Comparison of ENCODE assay signal across 25 mouse cellular contexts in genomic region chr2:3690221-3690620, GRCm38 (mm10).
DNase-seq lines count a peak whose midpoint lies in the region; ATAC-seq lines count a peak whose summit lies in the region.
"Had no signal": no experiment of that assay in that cellular context is flagged by ENCODE, and none has a peak within 500 bp of the region (broad histone marks: within the 10 kb centered on the region; RNA-seq: fewer than 3 reads in every experiment).

No protein-coding gene starts in this region.

- H3K4me1 ChIP-seq in embryonic facial prominence, embryonic 10.5 days, result no peaks in the 10 kb centered on the region
- H3K4me1 ChIP-seq in embryonic facial prominence, embryonic 12.5 days, result no peaks in the 10 kb centered on the region
- no peaks in the 10 kb centered on the region for H3K4me1 ChIP-seq in embryonic facial prominence, embryonic 15.5 days
- H3K4me1 ChIP-seq: forebrain, embryonic 12.5 days had no signal

- peak; percentile 69; the same call in 1 of the 2 replicates for ATAC-seq in embryonic facial prominence, embryonic 12.5 days (ENCODE audit: insufficient number of reproducible peaks, insufficient read depth, low FRiP score, low TSS enrichment)
- ATAC-seq in embryonic facial prominence, embryonic 15.5 days (ENCODE audit: insufficient number of reproducible peaks, low FRiP score, low TSS enrichment, low read depth), result 0 out of 2 replicates have a peak, but pooled peaks have one; percentile 7
- ATAC-seq: activated CD4-positive, CD25-positive, alpha-beta regulatory T cell, adult 4 months; CD4-positive, CD25-positive, alpha-beta regulatory T cell, adult 4 months; forebrain, embryonic 14.5 days; forebrain, embryonic 16.5 days; Patski had no signal

- no peak overlapping the region for H3K4me2 ChIP-seq in embryonic facial prominence, embryonic 12.5 days (replicated peaks)
- H3K4me2 ChIP-seq in embryonic facial prominence, embryonic 15.5 days (replicated peaks), result no peak overlapping the region
- H3K4me2 ChIP-seq: embryonic facial prominence, embryonic 13.5 days; forebrain, embryonic 12.5 days had no signal

- H3K9ac ChIP-seq in embryonic facial prominence, embryonic 12.5 days, result no peak overlapping the region
- no peak overlapping the region for H3K9ac ChIP-seq in embryonic facial prominence, embryonic 15.5 days
- H3K9ac ChIP-seq: embryonic facial prominence, embryonic 13.5 days; forebrain, embryonic 12.5 days had no signal

- H3K4me3 ChIP-seq in embryonic facial prominence, embryonic 10.5 days, result no peak overlapping the region
- H3K4me3 ChIP-seq in embryonic facial prominence, embryonic 12.5 days, result no peak overlapping the region
- H3K4me3 ChIP-seq in embryonic facial prominence, embryonic 15.5 days (replicated peaks), result no peak overlapping the region
- H3K4me3 ChIP-seq: embryonic facial prominence, embryonic 13.5 days; erythroblast, embryonic 14.5 days; forebrain, embryonic 10.5 days; forebrain, embryonic 12.5 days had no signal

- no peaks in the 10 kb centered on the region for H3K9me3 ChIP-seq in embryonic facial prominence, embryonic 10.5 days
- no peaks in the 10 kb centered on the region for H3K9me3 ChIP-seq in embryonic facial prominence, embryonic 12.5 days
- H3K9me3 ChIP-seq in embryonic facial prominence, embryonic 15.5 days (replicated peaks), result no peaks in the 10 kb centered on the region
- H3K9me3 ChIP-seq: embryonic facial prominence, embryonic 13.5 days; forebrain, embryonic 10.5 days; forebrain, embryonic 12.5 days; G1E had no signal

- WGBS in embryonic facial prominence, embryonic 10.5 days, result 51% methylated on average over 4 of the region's 4 CpGs
- WGBS in embryonic facial prominence, embryonic 12.5 days, result 34% methylated on average over 4 of the region's 4 CpGs
- 38% methylated on average over 4 of the region's 4 CpGs for WGBS in embryonic facial prominence, embryonic 15.5 days

- no peaks in the 10 kb centered on the region for H3K27me3 ChIP-seq in embryonic facial prominence, embryonic 10.5 days (replicated peaks; ENCODE audit: low read depth, poor library complexity, severe bottlenecking)
- H3K27me3 ChIP-seq in embryonic facial prominence, embryonic 12.5 days, result no peaks in the 10 kb centered on the region
- H3K27me3 ChIP-seq in embryonic facial prominence, embryonic 15.5 days, result no peaks in the 10 kb centered on the region
- H3K27me3 ChIP-seq: CH12.LX; embryonic facial prominence, embryonic 13.5 days; forebrain, embryonic 12.5 days; Patski had no signal

- DNase-seq in embryonic facial prominence, embryonic 10.5 days (ENCODE audit: low spot score), result peak; percentile 21
- no peak for DNase-seq in layer of hippocampus, adult 11-12 months (ENCODE audit: low spot score)
- no peak for DNase-seq in retina, embryonic 14.5 days (ENCODE audit: low spot score)
- DNase-seq: adrenal gland, adult 8-10 months; adrenal gland, postnatal 14 days; adrenal gland, postnatal 36 days; B cell, adult 2 months; cerebellum, adult 11-12 months; cerebellum, adult 2 months; cerebellum, adult 9-10 months; cerebellum, postnatal 10 days; cerebellum, postnatal 25 days had no signal

- H3K27ac ChIP-seq in embryonic facial prominence, embryonic 10.5 days (replicated peaks), result no peak overlapping the region
- no peak overlapping the region for H3K27ac ChIP-seq in embryonic facial prominence, embryonic 12.5 days
- H3K27ac ChIP-seq in embryonic facial prominence, embryonic 15.5 days (replicated peaks), result no peak overlapping the region
- H3K27ac ChIP-seq: embryonic facial prominence, embryonic 13.5 days; forebrain, embryonic 10.5 days; forebrain, embryonic 12.5 days had no signal

- H3K36me3 ChIP-seq in embryonic facial prominence, embryonic 10.5 days (replicated peaks), result no peaks in the 10 kb centered on the region
- no peaks in the 10 kb centered on the region for H3K36me3 ChIP-seq in embryonic facial prominence, embryonic 12.5 days
- no peaks in the 10 kb centered on the region for H3K36me3 ChIP-seq in embryonic facial prominence, embryonic 15.5 days
- H3K36me3 ChIP-seq: embryonic facial prominence, embryonic 13.5 days; forebrain, embryonic 10.5 days; forebrain, embryonic 12.5 days; G1E had no signal
